Mouse (Mus musculus): ENCODE results near the gene Rep15.

Rep15 gene

DNA sequence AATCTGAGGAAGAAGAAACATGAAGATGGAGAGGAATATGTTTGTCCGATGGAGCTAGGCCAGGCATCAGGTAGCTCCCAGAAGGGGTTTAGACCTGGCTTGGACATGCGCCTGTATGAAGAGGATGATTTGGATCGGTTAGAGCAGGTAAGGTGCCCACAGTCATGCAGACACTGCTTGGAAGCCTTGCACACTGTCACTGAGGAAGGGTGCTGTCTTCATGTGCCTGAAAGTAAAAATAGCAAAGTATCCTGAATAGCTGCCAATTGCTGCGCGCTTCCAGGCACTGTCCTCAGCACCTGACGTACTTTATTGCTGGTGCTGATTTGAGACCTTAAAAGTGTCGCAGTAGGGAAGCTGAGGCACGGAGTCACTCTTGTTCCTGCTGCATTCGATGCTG, 2.8 kb upstream of the Rep15 start:
- no peak for DNase-seq (ENCODE audit: extremely low read depth, low read depth)

GRCm38 (mm10) chr6:147030096-147030885, 2.1 kb upstream of the Rep15 start:
- no peak for DNase-seq (ENCODE audit: extremely low read depth, low read depth)

GRCm38 (mm10) chr6:147042291-147043290, 10.2 kb downstream of the Rep15 start, which contains the start of gene Mrps35:
Gene Mrps35 (plus strand): TSS chr6:147042764.
- DNase-seq (ENCODE audit: extremely low read depth, low read depth) = peak; percentile 79

GRCm38 (mm10) chr6:147043633-147044032, 11.2 kb downstream of the Rep15 start:
- DNase-seq (ENCODE audit: extremely low read depth, low read depth) = peak; percentile 39

DNA sequence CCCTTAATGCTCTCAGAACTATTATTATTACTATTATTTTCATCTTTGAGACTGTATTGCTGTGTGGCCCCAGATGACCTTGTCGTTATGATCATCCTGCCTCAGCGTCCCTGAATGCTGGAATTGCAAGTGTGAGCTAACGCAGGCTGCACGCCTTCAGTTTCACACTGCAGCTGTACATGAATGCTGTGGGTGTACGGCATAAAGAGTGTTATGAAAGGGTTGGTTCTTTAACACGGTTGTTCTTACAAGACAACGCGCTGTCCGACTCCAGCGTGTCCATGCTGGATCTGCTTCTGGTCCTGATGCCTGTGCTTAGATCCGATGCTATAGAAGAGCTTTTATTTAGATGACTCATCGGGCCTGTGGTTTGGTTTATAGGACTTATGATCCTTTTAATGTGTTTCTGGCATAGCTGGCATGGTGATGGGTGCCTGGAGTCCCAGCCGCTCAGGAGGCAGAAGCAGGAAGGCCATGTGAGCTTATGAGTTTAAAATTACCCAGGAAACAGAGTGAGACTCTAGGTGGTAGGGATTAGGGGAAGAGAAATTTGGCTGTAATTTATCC, 16.9 kb downstream of the Rep15 start:
- no peak for DNase-seq (ENCODE audit: extremely low read depth, low read depth)

GRCm38 (mm10) chr6:147051666-147052065, 19.3 kb downstream of the Rep15 start:
- DNase-seq (ENCODE audit: extremely low read depth, low read depth) = no peak

DNA sequence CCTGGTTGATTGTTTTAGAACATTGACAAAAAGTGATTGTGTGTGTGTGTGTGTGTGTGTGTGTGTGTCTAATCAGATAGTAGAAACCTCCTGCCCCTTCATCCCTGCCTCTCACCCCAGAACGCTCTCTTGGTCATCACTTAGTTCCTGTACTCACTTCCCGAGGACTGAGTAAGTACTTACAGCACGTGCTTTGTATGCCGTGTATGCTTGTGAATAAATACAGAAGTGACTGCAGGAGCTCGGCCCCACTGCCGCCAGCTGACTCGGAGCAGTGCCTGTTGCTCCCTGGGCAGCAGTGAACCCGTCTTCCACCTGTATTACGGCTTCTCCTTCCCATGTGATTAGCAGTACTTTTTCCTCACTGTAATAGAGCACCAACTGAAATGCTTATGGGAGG, 20.1 kb downstream of the Rep15 start:
- no peak for DNase-seq (ENCODE audit: extremely low read depth, low read depth)

- no peak for DNase-seq (ENCODE audit: extremely low read depth, low read depth)
These were observed 21.6 kb downstream of the Rep15 start for GRCm38 (mm10) chr6:147053785-147054646.

DNA sequence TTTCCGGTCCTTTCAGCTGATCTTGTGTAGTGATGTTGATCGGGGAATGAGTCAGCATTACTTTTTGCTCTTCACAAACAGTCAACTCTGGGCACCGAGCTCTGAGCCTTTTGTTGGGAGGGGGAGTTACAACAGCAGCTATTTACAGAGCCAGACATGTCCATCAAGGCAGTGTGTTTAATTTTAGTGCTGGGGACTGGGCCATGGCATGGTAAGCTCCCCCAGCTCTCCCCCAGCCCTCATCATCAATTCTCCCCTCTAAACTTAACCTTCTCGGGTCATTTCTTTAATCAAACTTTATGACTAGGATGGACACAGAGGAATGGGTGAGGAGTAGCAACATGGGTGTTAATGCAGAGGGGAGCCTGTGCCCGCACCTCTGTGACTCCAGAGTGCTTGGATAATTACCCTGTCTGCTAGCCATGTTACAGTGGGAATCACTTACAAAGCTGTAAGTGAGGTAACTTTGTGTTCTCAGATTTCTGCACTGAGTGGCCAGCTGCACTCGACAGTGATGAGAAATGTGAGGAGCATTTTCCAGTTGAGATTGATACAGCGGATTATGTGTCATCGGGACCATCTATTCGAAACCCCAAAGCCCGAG, 23.1 kb downstream of the Rep15 start:
- DNase-seq (ENCODE audit: extremely low read depth, low read depth) = no peak

DNA sequence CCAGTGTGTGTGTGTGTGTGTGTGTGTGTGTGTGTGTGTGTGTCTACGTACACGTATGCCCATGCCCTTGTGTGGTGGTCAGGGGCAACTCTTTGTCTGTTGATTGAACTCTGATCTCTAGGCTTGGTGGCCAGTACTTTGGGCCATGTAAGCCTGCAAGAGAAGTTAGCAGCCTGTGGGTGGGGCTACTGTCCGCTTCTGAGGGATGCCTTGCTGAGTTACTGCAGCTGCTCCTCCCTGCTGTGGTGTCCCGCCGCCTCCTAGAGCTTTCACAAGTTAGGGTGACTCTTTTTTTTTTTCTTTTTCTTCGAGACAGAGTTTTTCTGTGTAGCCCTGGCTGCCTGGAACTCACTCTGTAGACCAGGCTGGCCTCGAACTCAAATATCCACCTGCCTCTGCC, 26.9 kb downstream of the Rep15 start:
- no peak for DNase-seq (ENCODE audit: extremely low read depth, low read depth)

GRCm38 (mm10) chr6:147061630-147062029, 29.2 kb downstream of the Rep15 start:
- DNase-seq (ENCODE audit: extremely low read depth, low read depth) = no peak

DNA sequence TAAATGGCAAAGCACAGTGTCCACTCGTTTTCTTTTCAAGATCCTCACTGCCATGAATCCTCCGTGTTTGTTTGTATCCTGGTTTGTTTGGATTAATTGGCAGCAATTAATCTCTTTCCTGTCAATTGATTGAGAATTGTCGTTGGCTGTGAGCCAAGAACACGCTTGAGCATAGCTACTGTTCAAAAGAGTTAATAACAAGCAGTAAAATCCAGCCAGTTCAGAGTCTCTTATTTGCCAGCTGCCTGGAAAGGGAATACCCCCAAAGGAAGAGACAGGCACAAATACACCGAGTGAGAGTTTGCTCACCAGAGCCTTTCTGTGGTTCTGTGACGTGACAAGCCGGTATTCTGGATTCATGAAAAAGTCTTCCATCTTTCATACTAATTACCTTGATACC, 29.6 kb downstream of the Rep15 start:
- no peak for DNase-seq (ENCODE audit: extremely low read depth, low read depth)

GRCm38 (mm10) chr6:147062694-147063093, 30.3 kb downstream of the Rep15 start:
- no peak for DNase-seq (ENCODE audit: extremely low read depth, low read depth)

- DNase-seq (ENCODE audit: extremely low read depth, low read depth) = no peak
These were observed 32.0 kb downstream of the Rep15 start for GRCm38 (mm10) chr6:147064226-147064943.

DNA sequence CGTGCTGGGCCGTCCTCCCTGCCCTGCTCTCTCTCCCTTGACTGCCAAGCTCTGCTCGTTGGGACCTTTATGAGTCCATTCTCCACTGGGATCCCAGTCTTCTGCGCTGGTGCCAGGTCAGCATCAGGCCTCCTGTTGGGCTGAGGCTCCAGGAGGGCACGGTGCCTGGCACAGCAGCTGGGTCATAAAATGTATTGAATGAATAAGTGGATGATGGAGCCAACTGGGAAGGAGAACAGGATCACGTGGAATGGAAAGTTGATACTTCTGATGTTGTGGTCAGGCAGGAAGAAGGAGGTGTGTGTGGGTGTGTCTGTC, 32.5 kb downstream of the Rep15 start:
- DNase-seq (ENCODE audit: extremely low read depth, low read depth) = no peak

- no peak for DNase-seq (ENCODE audit: extremely low read depth, low read depth)
These were observed 43.5 kb downstream of the Rep15 start for GRCm38 (mm10) chr6:147075808-147076387.

- no peak for DNase-seq (ENCODE audit: extremely low read depth, low read depth)
These were observed 44.5 kb downstream of the Rep15 start for GRCm38 (mm10) chr6:147076878-147077277.

DNA sequence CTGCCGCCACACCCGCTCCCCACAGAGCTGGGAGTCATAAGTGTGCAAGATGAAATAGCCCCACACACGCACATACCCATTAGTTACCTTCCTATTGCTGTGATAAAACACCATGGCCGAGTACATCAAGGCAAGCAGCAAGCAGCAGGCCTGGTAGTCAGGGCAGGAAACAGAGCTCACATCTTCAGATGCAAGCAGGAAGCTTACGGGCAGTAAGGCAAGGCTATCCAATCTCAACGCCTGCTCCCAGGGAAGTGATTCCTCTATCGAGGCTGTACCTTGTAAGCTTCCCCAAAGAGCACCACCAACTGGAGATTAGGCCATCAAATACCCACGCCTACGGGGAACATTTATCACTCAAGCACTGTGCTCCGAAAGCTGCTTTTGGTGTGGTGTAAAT, 47.5 kb downstream of the Rep15 start:
- DNase-seq (ENCODE audit: extremely low read depth, low read depth) = no peak
